Mouse (Mus musculus): ENCODE data around the gene Ttc28. TPM values are rescaled to one million over a fixed set of nuclear protein-coding genes. Genes with fewer than 3 reads are reported as not detected.

Gene Ttc28
- polyA plus RNA-seq, 1 experiment: 5.5 TPM

GRCm38 (mm10) chr5:111122332-111123049 is 242.9 kb downstream of the Ttc28 start:
- H3K27me3 ChIP-seq (ENCODE audit: control insufficient read depth, insufficient read depth, low read length): no peaks in the 10 kb centered on the region
- H3K4me3 ChIP-seq (replicated peaks; ENCODE audit: insufficient read depth, low read depth, low read length): no peak overlapping the region
- TF ChIP-seq CTCF (IDR thresholded peaks at IDR 0.05; ENCODE audit: borderline replicate concordance, insufficient read depth, low read depth, low read length) (no peak), POLR2A (IDR thresholded peaks at IDR 0.05; ENCODE audit: borderline replicate concordance, insufficient read depth, low read length) (no peak)
- peaks cover 23% of the 10 kb centered on the region for H3K4me1 ChIP-seq (ENCODE audit: control insufficient read depth, insufficient read depth, low read length)
- H3K27ac ChIP-seq (ENCODE audit: insufficient read depth, low read length): no peak overlapping the region
- 74% methylated on average over 9 of the region's 9 CpGs for WGBS
- no peak for DNase-seq

GRCm38 (mm10) chr5:111123050-111123746 is 243.6 kb downstream of the Ttc28 start:
- Histone ChIP-seq H3K27me3 (ENCODE audit: control insufficient read depth, insufficient read depth, low read length) (no peaks in the 10 kb centered on the region), H3K27ac (ENCODE audit: insufficient read depth, low read length) (no peak overlapping the region), H3K4me3 (replicated peaks; ENCODE audit: insufficient read depth, low read depth, low read length) (no peak overlapping the region), H3K4me1 (ENCODE audit: control insufficient read depth, insufficient read depth, low read length) (peaks cover 23% of the 10 kb centered on the region)
- no peak for DNase-seq
- TF ChIP-seq POLR2A (IDR thresholded peaks at IDR 0.05; ENCODE audit: borderline replicate concordance, insufficient read depth, low read length) (no peak), CTCF (IDR thresholded peaks at IDR 0.05; ENCODE audit: borderline replicate concordance, insufficient read depth, low read depth, low read length) (no peak)
- WGBS: 90% methylated on average over 12 of the region's 12 CpGs

- no peak for DNase-seq
- WGBS: 97% methylated on average over 7 of the region's 7 CpGs
- H3K27me3 ChIP-seq (ENCODE audit: control insufficient read depth, insufficient read depth, low read length): no peaks in the 10 kb centered on the region
- H3K4me1 ChIP-seq (ENCODE audit: control insufficient read depth, insufficient read depth, low read length): peaks cover 20% of the 10 kb centered on the region
- TF ChIP-seq CTCF (IDR thresholded peaks at IDR 0.05; ENCODE audit: borderline replicate concordance, insufficient read depth, low read depth, low read length) (no peak), POLR2A (IDR thresholded peaks at IDR 0.05; ENCODE audit: borderline replicate concordance, insufficient read depth, low read length) (no peak)
- H3K27ac ChIP-seq (ENCODE audit: insufficient read depth, low read length): no peak overlapping the region
- H3K4me3 ChIP-seq (replicated peaks; ENCODE audit: insufficient read depth, low read depth, low read length): no peak overlapping the region
Observed at GRCm38 (mm10) chr5:111124620-111125200, 245.1 kb downstream of the Ttc28 start.

GRCm38 (mm10) chr5:111125746-111126145 is 246.1 kb downstream of the Ttc28 start:
- no peak overlapping the region for H3K4me3 ChIP-seq (replicated peaks; ENCODE audit: insufficient read depth, low read depth, low read length)
- no peak overlapping the region for H3K27ac ChIP-seq (ENCODE audit: insufficient read depth, low read length)
- peaks cover 13% of the 10 kb centered on the region for H3K4me1 ChIP-seq (ENCODE audit: control insufficient read depth, insufficient read depth, low read length)
- peak in 1 of 2 experiments; percentile 15 for DNase-seq
- TF ChIP-seq POLR2A (IDR thresholded peaks at IDR 0.05; ENCODE audit: borderline replicate concordance, insufficient read depth, low read length): no peak
- no peak for TF ChIP-seq CTCF (IDR thresholded peaks at IDR 0.05; ENCODE audit: borderline replicate concordance, insufficient read depth, low read depth, low read length)
- no peaks in the 10 kb centered on the region for H3K27me3 ChIP-seq (ENCODE audit: control insufficient read depth, insufficient read depth, low read length)
- WGBS: 43% methylated on average over 12 of the region's 12 CpGs

- H3K4me1 ChIP-seq (ENCODE audit: control insufficient read depth, insufficient read depth, low read length): peaks cover 6% of the 10 kb centered on the region
- H3K27me3 ChIP-seq (ENCODE audit: control insufficient read depth, insufficient read depth, low read length): no peaks in the 10 kb centered on the region
- H3K4me3 ChIP-seq (replicated peaks; ENCODE audit: insufficient read depth, low read depth, low read length): no peak overlapping the region
- 92% methylated on average over 5 of the region's 5 CpGs for WGBS
- TF ChIP-seq POLR2A (IDR thresholded peaks at IDR 0.05; ENCODE audit: borderline replicate concordance, insufficient read depth, low read length) (no peak), CTCF (IDR thresholded peaks at IDR 0.05; ENCODE audit: borderline replicate concordance, insufficient read depth, low read depth, low read length) (no peak)
- no peak for DNase-seq
- no peak overlapping the region for H3K27ac ChIP-seq (ENCODE audit: insufficient read depth, low read length)
Observed at GRCm38 (mm10) chr5:111127786-111128185, 248.2 kb downstream of the Ttc28 start.

GRCm38 (mm10) chr5:111130121-111130520 is 250.5 kb downstream of the Ttc28 start:
- no peak for TF ChIP-seq POLR2A (IDR thresholded peaks at IDR 0.05; ENCODE audit: borderline replicate concordance, insufficient read depth, low read length)
- no peak for TF ChIP-seq CTCF (IDR thresholded peaks at IDR 0.05; ENCODE audit: borderline replicate concordance, insufficient read depth, low read depth, low read length)
- 93% methylated on average over 8 of the region's 8 CpGs for WGBS
- Histone ChIP-seq H3K27ac (ENCODE audit: insufficient read depth, low read length) (no peak overlapping the region), H3K4me3 (replicated peaks; ENCODE audit: insufficient read depth, low read depth, low read length) (no peak overlapping the region), H3K27me3 (ENCODE audit: control insufficient read depth, insufficient read depth, low read length) (no peaks in the 10 kb centered on the region), H3K4me1 (ENCODE audit: control insufficient read depth, insufficient read depth, low read length) (peaks cover 3% of the 10 kb centered on the region)
- DNase-seq: no peak

GRCm38 (mm10) chr5:111131561-111131960 is 252.0 kb downstream of the Ttc28 start:
- H3K27ac ChIP-seq (ENCODE audit: insufficient read depth, low read length): no peak overlapping the region

More at GRCm38 (mm10) chr5:111131561-111131960, 252.0 kb downstream of the Ttc28 start:
- no peaks in the 10 kb centered on the region for H3K4me1 ChIP-seq (ENCODE audit: control insufficient read depth, insufficient read depth, low read length)
- TF ChIP-seq CTCF (IDR thresholded peaks at IDR 0.05; ENCODE audit: borderline replicate concordance, insufficient read depth, low read depth, low read length): no peak
- no peak for TF ChIP-seq POLR2A (IDR thresholded peaks at IDR 0.05; ENCODE audit: borderline replicate concordance, insufficient read depth, low read length)
- H3K4me3 ChIP-seq (replicated peaks; ENCODE audit: insufficient read depth, low read depth, low read length): no peak overlapping the region
- WGBS: 98% methylated on average over 18 of the region's 18 CpGs
- no peak for DNase-seq
- H3K27me3 ChIP-seq (ENCODE audit: control insufficient read depth, insufficient read depth, low read length): no peaks in the 10 kb centered on the region
